Mouse (Mus musculus) frontal cortex, postnatal 10 days (tissue): Measurements from ENCODE around the gene Arhgap19.

Source experiments
- DNase-seq, 2 experiments: peaks; one replicate each; pipeline ENCODE4 v3.0.0; 2022; ENCODE audit warnings: low spot score in 2 of 2, mixed read lengths in 1 of 2

Gene Arhgap19

GRCm38 (mm10) chr19:41800451-41800850, 1.4 kb downstream of the Arhgap19 start:
- DNase-seq: no peak

- no peak for DNase-seq
Observed at GRCm38 (mm10) chr19:41797536-41797935, 4.3 kb downstream of the Arhgap19 start.

GRCm38 (mm10) chr19:41796789-41797327, 5.0 kb downstream of the Arhgap19 start:
- DNase-seq: no peak

DNA sequence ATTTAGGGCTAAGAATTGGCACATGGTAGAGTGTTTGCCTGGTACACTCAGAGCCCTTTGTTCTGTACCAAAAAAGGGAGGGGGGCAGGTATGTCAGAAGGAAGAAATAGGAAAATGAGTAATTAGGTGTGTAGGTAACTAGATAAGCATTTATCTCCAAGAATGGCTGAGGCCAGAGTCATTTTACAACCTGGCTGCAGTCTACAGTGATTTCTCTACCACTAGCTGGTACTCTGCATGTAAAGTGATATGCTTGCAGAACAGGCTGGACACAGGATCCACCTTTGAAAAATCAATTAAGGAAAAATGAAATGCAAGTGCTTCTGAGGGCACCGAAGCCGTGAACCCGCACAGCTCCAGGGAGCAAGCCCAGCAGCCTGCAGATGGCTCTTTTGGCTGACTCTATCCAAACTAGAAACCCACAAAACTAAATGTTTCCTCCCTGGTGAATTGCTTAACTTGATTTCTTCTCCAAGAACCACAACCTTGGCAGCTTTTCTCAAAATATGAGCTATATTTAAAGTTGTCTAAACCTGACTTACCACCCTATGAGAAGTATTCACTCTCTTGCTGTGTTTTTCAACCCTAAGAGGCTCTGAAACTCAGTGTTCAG, 5.6 kb downstream of the Arhgap19 start:
- no peak for DNase-seq

GRCm38 (mm10) chr19:41794901-41795300, 6.9 kb downstream of the Arhgap19 start:
- DNase-seq: no peak

DNA sequence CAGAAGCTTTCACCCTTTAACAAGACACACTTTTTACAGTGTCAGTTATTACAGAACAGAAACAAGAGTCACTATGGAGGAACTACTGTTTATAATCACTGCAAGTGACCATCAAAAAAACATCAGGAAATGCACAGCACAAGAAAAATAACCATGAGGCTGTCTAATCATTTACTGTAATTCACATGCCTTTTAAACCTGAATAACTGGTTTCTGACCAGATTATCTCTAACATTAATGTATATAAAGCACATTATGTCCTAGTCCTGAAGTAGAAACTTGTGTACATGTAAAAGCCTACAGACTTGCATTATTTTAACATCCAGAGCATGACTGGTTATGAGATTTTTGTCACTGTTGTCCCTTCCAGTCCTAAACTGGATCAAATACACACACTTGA, 7.8 kb downstream of the Arhgap19 start:
- no peak for DNase-seq

DNA sequence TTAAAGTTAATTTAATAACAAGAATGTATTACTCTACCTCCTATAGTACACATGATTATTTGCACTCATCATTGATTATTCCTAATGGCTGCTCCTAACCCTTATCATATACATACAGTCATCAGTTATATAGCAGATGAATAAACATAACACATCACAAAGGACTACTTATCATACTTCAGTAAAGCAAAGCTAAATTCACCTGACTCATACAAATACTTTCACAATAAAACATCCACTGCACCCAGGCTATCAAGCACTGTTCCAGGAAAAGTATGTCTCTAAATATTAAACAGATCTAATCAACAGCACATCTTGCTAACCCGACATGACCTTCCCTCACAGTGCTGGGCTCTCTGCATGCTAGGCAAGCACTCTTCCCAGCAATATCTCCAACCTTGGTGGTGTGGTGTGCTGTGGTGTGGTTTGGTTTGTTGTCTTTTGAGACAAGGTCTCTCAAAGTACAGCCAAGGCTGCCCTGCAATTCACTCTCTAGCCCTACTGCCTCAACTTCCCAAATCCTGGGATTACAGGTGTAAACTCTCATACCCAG, 8.8 kb downstream of the Arhgap19 start:
- DNase-seq: no peak

DNA sequence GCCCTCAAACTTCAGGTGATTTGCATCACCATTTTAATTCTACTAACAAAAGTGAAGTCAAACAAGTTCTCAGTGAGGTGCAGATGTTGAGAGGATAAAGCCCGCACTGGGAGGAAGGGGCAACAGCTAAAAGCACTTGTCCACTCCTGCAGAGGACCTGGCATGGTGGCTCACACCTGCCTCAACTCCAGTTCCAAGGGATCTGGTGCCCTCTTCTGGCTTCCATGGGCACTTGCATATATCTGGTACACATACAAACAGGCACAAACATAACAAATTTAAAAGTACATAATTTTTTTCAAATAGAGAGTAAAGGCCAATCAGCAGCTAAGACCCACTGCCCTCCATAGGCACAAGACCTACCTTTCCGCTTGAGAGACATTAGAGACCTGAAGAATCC, 10.5 kb downstream of the Arhgap19 start:
- DNase-seq: no peak

DNA sequence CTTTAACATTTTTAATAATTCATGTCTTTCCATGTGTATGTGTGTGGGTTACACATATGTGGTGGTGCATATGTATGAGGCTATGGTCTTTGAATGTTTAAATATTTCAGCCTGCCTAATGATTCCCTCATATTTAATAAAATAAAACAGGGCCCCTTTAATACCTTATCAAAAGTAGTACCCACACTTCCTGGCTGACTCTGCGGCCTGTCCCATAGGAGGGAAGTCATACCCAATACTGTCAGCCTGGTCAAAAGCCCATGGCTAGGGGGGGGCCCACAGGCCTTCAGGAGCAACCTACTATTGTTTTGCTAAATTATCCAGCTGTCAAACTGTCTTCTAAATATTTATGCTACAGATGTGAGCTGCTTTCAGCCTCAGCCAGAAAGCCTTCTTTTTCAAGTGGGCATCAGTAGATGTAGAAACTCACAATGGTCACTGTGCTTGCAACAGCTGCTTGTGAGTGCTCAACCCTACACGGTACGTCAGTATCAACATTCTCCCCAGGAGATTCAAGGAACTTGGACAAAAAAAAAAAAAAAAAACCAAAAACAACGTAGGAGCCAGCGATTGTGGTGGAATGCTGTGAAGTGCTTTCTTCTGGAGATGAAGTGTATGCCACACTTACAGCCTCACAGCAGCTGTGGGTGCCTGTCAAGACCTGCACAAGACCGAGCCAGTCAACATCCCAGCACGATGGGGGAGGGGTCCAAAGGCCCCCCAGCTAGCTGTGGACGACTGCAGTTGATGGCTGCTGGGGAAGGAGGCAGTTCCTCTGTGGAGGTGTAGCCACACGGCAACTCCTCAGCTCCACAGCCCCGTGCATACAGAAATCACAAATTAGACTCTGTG, 12.5 kb downstream of the Arhgap19 start:
- DNase-seq: no peak

DNA sequence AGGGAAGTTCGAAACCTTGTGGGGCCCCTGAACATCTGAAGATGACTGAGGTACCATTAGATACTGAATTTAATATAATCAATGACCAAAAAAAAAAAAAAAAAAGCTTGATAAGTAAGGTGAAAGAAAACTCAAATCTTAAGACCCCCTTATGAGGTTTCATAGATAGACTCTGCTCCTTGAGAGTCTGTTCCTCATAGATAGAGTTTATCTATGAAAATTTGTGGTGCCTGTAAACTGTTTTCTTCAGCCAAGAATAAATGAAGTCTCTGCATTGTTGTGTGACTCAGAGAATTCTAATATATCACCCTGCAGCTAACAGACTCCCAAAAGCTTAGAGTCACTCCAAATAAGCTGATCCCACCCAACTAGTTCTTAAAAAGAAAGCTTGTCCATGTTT, 15.0 kb downstream of the Arhgap19 start:
- DNase-seq: no peak

- no peak for DNase-seq
Observed at GRCm38 (mm10) chr19:41777514-41777913, 24.3 kb downstream of the Arhgap19 start.

DNA sequence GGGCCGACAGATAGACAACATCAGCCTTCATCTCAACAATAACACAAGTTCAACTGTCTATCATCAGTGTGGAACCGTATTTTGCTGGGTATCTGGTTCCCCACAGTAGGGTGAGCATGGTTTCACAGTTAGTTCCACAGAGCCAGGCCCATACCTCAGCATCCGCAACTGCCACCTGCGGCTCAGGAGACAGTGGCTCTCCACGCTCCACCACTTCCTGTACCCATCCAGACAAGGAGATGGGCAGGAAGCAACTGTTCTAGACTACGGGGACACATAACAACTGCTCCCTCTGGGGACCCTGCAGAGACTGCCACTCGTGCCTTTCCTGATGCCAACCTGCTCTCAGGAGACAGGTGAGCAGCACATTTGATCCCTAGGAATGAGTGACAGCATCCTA, 33.1 kb downstream of the Arhgap19 start:
- DNase-seq: no peak

- no peak for DNase-seq
Observed at GRCm38 (mm10) chr19:41766628-41767027, 35.2 kb downstream of the Arhgap19 start.

DNA sequence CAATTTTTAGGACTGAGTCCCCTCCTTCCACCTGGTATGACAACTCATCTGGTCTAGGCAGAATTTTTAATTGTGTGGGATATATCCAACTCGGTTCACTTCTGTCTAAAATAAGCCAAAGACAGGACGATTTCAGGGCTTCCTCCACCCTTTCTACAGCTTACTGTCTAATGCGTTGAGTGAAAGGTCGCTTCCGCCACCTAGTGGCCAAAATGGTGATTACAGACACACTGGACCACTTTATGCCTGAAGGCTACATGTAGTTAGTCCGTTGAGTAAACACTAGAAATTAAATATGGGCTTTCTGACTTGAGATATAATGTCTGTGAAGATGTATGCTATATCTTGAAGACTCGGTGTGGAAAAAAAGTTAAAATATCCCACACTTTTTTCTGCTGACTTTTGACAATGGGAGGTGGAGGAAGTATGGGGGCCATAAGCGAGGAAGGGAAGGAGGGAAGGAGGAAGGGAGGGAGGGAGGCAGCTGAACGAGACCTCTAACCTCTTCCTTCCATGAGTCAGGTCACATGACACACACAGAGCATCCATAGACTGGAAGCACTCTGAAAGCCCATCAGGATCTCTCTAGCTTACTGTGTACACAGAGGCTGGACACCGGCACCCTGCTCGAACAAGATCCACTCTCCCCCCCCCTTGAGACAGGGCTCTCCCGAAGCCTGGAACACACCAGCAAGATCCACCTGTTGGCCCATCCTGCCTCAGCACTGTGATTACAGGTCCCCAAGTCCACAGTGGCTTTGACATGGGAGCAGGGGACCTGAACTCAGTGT, 37.8 kb downstream of the Arhgap19 start:
- DNase-seq: peak; percentile 77 to 89

DNA sequence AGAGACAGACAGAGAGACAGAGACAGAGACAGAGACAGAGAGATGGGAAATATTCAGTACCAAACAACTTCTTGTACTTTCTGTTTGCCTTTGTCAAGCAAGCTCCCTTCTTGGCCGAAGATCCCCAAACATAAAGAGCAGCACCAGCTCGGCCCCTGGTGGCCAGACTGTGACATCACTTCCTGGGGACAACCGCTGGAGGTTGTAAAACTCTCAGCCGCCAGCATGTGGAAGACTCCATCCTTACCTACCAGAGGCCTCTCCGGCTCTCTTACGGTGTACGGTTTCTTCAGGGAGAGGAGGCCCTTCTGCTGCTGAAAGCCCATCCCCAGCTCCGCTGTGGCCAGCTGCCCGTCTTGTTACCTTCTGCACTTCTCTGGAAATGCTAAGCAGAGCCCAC, 40.3 kb downstream of the Arhgap19 start:
- DNase-seq: no peak

DNA sequence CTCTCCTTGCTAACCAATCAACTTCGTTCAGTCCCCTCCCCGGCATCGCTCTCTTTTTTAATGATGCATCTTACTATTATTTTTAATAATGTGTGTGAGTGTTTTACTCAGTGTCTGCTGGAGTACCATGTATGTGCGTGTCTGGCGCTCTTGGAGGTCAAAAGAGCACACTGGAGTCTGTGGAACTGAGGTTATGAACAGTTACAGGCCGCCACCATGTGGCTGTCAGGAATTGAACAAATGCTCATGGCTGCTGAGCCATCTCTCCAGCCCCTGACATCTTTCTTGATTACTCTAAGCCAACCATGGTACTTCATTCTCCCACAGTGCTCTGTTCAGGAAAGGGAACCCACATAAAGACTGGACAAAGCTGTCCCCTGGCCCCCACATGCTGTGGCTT, 42.1 kb downstream of the Arhgap19 start:
- DNase-seq: no peak

DNA sequence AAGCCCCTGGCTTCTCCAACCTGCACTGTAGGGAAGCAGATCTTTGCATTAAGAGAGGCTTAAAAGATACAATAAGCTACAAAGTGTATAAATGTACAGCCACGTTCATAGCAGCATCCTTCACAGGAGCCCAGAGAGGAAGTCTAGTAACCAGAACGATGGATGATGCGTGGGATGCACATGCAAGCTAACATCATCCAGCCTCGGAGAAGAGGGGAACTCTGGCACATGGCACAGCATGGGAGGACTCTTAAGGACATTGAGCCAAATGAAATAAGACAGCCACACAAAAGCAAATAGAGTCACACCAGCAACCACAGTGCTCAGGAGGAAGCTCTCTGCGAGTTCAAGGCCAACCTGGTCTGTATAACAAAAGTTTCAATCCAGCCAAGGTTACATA, 42.6 kb downstream of the Arhgap19 start:
- DNase-seq: no peak

DNA sequence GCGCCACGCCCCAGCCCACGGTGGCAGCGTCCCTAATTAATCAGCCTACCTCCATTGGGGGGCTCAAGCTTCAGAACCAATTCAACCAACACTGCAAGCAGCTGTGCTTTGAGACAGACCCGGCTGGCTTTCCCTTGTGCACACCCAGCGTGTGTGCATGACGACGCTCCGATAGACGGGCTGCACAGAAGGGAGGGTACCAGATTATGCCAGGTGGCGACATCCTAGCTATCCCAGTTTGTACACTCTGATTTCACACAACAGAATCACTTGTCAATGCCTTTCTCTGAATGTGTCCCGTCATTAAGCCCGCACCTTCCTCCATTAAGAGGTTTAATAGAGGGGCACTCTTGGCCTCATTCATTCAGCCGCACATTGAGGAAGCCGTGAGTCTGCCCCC, 47.1 kb downstream of the Arhgap19 start:
- no peak for DNase-seq

GRCm38 (mm10) chr19:41751906-41752305, 49.9 kb downstream of the Arhgap19 start:
- DNase-seq: no peak

GRCm38 (mm10) chr19:41747436-41747835, 54.4 kb downstream of the Arhgap19 start:
- no peak for DNase-seq

DNA sequence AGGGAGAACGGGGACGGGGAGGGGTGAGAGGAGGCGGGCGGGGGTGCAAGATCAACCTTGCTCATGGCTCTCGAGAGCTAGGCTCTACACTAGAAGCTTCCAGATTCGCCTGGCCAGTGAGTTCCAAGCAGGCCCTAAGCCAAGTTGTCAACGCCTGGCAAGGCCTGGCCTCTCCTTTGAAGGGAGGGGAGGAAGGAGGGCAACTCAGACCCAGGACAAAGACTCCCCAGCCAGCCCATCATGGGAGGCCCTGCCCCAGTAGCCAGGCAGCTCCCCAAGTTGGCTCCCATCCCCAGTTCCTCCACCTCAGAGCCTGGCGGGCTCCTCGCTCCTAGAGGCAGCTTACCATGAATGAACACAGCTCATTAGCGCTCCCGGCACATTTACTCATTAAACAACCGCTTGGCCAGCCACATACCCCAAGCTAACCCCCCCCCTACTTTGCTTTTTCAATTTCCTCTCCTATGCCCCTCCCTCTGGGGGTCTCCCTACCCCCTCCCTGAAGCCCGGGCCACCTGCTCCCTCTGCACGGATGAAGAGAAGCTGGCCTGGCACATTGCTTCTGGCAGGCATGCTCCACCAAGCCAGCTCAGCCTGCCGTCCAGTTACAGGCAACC, 55.8 kb downstream of the Arhgap19 start:
- DNase-seq: peak; percentile 71 to 80

DNA sequence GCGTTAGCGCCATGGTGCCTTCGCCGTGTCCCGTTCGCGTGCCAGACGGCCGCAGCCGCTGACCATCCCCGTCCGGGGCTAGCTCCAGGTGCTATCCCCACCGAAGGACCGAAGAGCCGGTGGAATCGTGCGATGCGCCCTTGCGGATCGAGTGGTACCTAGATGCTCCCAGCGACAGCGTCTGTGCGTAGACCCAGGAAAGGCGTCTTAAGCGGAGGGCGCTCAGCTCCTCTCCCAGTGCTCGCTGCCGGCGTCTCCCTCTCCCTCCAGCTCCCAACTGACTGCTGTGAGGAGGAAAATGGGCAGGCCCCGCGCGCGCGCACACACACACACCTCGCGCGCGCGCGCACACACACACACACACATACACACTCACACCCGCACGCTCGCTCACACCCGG, 58.5 kb downstream of the Arhgap19 start, which contains the start of gene Slit1:
TSS of gene Slit1 (minus strand) at position 270 of the 400 bp plus-strand sequence.
- DNase-seq: peak in 1 of 2 experiments; percentile 61
